Mouse (Mus musculus): ENCODE measurements around the gene Rbm4.
"Not testable (repeated sequence)": the region's sequence is repeated elsewhere in the genome, so short reads cannot be mapped to it uniquely, and the experiment has no call there.

The Rbm4 gene

DNA sequence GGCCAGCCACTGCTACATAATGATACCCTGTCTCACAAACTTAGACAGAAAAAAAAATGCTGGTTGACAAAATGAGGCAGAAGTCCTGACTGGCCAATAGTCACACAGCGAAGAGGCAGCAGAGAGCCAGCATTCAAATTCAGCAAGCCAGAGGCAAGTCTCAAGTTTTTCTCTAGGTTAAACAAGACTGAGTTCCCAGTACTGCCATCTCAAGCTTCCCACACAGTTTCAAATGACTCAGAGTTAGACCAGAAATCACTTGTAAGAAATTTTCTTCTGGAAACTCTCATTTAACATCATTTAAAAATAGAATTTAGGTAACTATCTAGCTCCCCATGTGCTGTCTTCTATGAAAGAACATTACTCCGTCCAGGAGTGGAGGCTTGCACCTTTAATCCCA is 4.1 kb upstream of the Rbm4 start:
- DNase-seq (ENCODE audit: low spot score) = no peak

DNA sequence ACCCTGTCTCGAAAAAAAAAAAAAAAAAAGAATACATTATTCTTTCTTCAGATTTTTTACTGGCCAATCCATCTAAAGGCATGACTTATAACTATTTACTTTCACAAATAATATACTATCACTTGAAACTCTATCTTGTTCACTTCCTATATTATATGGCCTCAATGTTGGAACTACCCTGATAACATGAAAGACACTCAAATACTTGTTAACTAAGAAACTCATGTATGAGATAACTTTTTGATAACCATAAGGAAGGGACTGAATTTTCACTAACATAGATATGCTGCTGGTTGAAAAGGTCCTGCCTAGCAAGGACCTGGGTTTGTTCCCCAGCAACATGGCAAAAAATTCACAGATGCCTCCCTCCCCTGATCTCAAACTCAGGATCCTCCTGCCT is 2.2 kb upstream of the Rbm4 start:
- DNase-seq (ENCODE audit: low spot score) = no peak

DNA sequence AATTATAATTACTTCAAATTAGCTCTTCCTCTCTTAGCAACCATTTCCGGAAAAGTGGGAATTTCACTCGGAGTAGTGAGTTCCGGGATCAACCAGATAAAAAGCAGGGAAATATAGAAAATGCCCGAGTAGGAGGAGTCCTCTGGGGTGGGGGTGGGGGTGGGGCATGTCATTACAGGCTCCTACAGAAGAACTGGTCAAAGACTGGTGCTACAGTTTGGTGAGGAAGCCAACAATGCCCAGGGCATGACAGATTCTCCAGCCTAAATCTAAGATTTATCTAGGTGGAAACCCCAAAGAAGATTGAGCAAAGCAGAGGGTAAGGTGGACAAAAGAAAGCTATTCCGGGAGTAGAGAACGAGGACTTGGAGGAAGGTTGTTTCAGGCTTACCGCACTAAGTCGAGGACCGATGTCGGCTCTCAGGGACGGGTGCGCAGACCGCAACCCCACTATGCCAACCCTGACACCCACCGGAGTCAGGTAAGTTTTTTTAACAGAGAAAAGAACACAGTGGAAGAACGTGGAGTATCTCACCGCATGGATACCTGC is 345 bp downstream of the Rbm4 start:
- DNase-seq (ENCODE audit: low spot score) = no peak

DNA sequence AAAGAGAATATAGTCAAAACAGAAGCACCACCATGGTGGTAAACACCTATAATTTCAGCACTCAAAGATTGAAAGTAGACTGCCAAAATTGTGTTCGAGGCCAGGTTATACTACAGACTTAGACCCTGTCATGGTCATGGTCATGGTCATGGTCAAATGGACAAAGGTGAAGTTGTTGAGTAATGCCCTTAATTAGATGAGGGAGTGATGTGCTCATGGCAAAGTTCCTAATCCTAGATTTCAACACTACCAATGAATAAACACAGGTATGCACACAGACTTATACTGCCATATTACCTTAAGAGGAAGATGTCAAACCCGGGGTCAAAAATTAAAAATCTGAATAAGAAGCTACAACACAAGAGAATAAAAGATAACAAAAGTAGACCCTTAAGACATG is 7.4 kb downstream of the Rbm4 start:
- DNase-seq (ENCODE audit: low spot score) = no peak

DNA sequence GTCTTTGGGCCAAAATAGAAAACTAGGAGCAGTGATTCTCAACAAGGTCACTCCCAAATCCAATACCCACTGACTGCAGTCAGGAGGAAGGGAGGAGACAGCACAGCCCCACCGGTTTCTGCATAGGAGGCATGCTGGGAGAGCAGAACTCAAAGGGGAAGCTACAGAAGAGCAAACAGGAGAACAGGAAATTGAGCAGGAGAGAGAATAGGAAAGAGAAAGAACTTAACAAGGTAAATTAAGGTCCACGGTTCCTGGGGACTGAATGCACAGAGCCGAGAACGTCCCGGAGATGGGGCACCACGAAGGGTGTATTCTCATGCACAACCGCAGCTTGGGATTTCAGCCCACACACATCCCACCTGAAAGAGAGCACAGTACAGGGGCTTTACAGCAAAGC is 8.5 kb downstream of the Rbm4 start:
- no peak for DNase-seq (ENCODE audit: low spot score)

DNA sequence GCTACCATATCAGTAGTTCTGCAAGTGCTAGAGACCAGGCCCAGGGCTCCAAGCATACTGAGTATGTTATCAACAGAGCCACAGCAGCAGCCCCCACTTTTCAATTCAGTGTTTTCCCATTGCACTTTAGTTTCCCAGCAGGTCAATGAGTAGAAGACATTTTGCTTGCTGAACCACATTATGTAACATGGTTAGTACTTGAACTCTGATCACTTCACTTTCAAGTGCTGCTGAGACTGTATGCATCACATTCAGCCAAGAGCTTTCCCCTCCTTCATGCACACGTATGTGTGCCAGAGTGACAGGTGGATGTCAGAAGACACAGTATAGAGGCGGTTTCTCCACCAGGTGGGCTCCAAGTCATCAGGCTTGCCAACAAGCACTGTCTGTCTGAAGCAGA is 10.8 kb downstream of the Rbm4 start:
- DNase-seq (ENCODE audit: low spot score) = no peak

DNA sequence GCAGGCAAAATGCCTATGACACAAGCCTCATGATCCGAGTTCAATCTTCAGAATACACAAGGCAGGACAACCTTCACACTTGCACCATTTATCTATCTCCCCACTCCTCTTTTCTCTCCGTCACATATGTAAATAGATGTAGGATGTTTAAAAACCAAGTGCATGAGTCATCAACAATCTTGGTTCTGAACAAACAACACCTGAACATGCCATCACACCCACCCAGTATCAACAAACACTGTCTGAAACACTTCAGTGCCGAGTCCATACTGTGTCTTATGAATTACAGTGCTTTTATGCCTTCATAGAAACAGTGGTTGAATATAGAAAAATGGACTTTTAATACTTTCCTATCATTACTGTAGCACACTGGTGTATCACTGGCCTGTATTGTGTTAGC is 20.9 kb downstream of the Rbm4 start:
- DNase-seq (ENCODE audit: low spot score) = no peak

DNA sequence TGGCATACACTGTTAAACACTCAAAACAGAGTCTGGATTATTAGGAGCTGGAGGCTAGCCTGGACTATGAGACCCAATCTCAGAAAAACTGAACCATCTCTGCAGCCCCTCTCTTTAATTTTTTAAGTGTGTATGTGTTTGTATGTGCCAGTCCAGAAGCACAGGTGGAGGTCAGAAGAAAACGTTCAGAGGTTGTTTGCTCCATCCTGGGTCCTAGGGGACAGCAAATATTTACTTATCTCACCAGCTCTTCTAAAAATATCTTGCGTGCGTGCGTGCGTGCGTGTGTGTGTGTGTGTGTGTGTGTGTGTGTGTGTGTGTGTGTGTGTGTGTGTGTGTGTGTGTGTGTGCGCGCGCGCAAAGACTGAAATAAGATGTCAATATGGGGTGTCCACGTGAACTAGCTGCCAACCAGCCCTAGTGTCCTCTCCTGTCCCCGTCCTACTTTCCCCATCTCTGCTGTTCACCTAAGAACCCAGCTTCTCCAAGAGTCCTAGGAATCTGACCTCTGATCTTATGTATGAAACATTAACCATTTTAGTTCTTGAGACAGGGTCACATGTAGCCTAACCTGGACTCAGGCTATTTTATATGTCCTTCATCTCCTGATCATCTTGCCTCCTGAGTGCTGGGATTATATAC is 26.1 kb downstream of the Rbm4 start:
- DNase-seq (ENCODE audit: low spot score) = no peak

DNA sequence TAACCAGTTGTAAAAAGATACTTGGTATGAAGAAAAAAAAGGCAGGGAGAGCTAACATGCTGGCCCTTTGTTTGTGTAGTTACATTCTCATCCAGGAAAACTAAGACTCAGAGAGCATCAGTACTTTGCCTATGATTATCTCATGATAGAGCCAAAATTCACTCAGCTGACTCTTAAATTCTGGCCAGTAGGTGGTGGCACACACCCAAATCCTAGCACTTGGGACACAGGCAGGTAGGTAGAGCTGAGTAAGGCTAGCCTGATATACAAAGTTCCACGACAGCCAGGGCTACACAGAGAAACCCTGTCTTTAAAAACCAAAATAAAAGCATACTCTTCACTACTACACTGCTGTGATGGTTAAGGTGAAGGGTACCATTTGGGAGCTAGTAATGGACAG is 30.8 kb downstream of the Rbm4 start:
- DNase-seq (ENCODE audit: low spot score) = no peak

DNA sequence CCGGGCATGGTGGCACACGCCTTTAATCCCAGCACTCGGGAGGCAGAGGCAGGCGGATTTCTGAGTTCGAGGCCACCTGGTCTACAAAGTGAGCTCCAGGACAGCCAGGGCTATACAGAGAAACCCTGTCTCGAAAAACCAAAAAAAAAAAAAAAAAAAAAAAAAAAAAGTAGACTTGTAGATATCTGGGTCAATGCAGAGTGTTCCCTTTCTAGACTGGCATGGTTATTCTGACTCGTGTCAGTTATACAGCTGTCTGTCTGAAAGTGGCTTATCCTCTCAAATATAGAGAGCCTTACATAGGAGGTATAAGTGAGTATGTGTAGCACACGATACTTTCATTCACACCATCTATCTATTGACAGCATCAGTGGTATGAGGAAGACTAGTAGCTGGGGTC is 33.2 kb downstream of the Rbm4 start:
- DNase-seq (ENCODE audit: low spot score) = not testable (repeated sequence)

DNA sequence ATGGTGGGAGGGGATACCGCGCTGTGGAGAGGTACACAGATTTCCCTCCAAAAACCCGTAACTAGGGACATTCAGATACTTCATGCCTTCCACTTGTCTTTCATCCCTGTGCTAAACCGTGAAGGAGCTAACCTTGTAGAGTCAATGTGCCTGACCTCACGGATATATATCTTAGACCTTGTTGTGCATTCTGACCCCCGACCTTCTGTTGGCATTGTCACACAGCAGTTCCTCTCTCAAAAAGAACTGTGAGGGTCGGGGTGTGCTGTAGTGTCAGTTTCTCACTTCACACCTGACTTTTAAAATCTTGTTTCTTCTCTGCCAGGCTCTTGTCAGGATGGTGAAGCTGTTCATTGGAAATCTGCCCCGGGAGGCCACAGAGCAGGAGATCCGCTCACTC is 36.8 kb downstream of the Rbm4 start:
- no peak for DNase-seq (ENCODE audit: low spot score)

DNA sequence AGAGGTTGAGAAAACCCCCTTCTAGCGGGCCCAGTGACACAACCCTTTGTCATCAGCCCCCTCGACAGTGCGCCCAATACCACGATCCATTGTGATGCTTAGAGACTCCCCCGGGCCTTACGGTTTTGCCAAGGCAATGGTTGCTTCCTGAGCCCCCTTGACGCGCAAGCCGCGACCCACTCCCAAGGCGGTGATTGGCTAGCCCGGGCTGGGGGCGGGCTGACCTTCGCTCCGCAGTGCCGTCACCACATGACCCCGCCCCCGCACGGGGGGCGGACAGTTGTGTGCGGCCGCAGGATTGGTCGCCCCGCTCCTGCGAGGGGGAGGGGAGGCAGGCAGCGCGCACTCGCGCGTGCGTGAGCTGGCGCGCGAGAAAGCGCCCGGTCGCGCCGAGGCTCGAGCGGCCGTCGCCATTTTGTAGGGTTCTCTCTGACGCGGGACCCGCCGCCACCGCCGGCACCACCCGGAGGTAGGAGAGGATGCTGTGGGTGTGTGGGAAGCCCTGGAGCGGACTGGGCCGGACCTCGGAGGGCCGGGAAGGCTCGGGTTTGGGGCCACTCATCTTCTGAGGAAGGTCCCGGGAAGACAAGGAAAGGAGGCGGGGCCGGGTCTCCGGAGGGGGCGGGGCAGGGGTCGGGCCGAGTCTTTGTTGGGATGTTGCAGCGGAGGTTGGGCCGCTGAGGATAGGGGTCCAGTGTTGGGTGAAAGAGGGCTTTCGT is 37.3 kb downstream of the Rbm4 start, which contains the start of gene Rbm4b:
Gene Rbm4b (plus strand): TSS at position 305 of the 719 bp plus-strand sequence.
- DNase-seq (ENCODE audit: low spot score) = peak; percentile 99

DNA sequence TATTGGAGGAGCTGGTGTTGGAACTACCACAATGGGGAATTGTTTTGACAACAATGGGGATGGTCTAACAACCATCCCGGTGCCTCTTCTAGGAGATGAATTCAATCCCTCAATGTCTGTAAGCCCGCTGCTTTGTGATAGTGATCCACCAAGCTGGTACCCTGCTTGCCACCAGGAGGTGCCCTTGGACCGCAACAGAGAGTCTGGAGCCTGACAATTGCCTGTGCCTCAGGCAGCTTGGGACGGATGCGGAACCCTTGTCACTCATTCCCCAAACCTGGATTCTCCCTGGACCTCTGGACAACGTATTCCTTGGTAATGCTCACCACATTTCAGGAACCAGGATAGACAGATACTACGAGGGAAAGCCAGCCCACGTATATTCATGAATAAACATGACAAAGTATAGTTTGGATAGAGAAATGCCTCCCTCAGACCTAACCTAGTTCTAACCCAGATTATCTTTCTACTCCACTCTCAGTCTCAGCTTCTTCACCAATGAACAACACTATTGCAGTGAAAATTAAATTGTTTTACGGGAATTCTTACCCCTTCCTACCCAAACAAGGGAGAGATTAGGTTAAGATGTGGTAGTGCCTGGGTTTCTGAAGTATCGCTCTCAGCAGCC is 38.0 kb downstream of the Rbm4 start:
- peak; percentile 95 for DNase-seq (ENCODE audit: low spot score)

DNA sequence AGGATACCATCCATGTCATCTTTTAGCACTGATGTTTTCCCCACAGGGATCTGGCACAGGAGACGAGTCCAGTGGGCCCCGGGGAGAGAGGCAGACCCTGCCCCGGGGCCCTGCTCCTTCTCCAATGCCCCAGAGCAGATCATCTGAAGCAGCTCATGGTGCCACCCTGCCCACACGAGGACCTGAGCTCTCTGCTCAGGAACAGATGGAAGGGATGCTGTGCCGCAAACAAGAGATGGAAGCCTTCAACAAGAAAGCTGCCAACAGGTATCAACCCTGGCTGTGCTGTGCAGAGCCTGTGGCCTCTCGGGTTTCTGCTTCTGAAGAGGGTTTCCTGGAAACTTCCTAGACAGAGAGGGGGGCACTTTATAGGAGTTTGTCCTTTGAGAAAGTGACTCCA is 43.7 kb downstream of the Rbm4 start:
- DNase-seq (ENCODE audit: low spot score) = no peak

DNA sequence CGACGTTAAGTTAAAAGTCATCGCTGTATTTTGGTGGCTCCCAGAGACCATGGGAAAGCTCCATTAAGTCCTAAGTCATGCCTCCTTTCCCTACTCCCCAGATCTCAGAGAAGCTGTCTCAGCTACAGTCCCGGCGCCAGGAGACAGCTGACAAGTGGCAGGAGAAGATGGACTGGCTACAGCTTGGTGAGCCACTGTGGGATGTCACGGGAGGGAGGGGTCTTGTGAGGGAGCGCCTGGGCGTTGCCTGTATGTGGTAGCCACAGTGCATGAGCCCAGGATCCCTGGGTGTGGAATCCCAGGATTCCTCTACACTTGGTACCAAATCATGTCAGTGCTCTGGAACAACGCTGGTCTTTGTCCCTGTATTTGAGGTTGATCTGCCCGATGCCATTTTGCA is 45.2 kb downstream of the Rbm4 start:
- DNase-seq (ENCODE audit: low spot score) = no peak

DNA sequence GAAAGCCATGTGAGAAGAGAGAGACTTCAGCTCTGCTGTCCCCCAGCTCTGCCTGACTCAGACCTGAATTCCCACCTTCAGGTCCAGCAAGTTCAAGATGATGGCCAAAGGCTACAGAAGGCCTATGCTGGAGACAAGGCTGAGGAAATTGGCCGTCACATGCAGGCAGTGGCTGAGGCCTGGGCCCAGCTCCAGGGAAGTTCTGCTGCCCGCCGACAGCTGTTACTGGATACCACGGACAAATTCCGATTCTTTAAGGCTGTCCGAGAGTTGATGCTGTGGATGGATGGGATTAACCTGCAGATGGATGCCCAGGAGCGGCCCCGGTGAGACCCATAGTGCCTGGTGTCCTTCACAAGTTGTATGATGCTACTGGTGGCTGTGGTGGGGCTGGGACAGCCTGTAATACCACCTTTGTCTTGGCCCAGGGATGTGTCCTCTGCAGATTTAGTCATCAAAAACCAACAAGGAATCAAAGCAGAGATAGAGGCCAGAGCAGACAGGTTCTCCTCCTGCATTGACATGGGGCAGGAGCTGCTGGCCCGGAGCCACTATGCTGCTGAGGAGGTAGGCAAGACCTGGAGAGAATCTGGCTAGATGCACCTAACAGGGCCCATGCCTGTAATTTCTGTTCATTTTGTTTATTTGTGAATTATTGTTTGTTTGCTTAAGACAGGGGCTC is 45.9 kb downstream of the Rbm4 start:
- no peak for DNase-seq (ENCODE audit: low spot score)

DNA sequence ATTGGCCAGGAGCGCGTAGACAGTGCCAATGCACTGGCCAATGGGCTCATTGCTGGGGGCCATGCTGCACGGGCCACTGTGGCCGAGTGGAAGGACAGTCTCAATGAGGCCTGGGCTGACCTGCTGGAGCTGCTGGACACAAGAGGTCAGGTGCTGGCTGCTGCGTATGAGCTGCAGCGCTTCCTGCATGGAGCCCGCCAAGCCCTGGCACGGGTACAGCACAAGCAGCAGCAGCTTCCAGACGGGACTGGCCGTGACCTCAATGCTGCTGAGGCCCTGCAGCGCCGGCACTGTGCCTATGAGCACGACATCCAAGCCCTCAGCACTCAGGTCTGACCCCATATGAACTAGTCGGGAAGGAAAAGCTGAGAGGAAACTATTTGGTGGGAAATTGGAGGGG is 47.1 kb downstream of the Rbm4 start:
- DNase-seq (ENCODE audit: low spot score) = no peak

DNA sequence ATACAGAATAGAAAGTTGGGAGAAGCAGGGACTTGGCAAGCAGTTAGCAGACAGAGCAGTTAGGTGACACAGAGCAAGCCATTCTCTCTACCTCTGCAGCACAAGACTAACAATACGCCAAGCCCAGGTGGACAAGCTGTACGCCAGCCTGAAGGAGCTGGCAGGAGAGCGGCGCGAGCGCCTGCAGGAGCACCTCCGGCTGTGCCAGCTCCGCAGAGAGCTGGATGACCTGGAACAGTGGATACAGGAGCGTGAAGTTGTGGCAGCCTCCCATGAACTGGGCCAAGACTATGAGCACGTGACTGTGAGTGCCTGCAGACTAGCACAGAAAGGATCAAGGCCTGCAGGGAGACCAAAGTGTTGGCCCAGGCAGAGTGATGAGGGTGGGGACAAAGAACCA is 48.0 kb downstream of the Rbm4 start:
- DNase-seq (ENCODE audit: low spot score) = no peak

DNA sequence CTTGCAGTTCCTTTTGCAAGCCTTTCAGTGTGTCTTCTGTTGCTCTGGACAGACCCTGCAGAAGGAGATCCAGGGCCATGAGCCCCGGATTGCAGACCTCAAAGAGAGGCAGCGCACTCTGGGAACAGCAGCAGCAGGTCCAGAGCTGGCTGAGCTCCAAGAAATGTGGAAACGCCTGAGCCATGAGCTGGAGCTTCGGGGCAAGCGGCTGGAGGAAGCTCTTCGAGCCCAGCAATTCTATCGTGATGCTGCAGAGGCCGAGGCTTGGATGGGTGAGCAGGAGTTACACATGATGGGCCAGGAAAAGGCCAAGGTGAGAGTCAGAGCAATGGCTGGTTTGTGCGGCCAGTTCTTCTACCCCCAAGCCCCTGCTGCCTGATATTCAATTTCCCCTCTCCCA is 48.6 kb downstream of the Rbm4 start:
- no peak for DNase-seq (ENCODE audit: low spot score)

DNA sequence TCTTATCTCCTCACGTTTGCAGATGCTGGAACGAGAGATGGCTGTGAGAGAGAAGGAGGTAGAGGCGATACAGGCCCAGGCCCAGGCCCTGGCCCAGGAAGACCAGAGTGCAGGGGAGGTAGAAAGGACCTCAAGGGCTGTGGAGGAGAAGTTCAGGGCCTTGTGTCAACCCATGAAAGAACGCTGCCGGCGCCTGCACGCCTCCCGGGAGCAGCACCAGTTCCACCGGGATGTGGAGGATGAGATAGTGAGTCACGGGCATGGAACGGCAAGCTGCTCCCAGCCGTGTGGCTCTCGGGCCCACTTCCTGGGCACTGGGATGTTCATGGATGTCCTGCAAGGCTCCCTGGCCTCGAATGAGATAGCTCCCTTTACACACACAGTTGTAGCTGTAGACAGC is 49.7 kb downstream of the Rbm4 start:
- DNase-seq (ENCODE audit: low spot score) = no peak

DNA sequence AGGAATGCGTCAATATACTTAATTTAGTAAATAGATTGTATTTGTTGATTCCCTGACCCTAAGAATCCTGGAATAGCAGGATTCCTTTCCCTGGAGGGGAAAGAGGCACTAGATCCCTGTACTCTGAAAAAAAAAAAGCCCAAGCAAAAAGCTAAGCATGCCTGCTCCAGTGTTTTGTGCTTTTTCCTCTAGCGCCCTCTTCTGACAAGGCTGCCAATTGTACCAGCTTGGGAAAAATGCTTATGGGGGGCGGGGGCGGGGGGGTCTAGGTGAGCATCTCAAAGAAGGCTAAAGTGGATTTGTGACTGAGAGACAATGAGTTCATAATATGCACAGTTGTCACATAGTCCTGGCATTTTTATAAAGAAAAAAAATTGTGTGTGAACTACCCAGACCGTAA is 50.2 kb downstream of the Rbm4 start:
- DNase-seq (ENCODE audit: low spot score) = peak; percentile 77

DNA sequence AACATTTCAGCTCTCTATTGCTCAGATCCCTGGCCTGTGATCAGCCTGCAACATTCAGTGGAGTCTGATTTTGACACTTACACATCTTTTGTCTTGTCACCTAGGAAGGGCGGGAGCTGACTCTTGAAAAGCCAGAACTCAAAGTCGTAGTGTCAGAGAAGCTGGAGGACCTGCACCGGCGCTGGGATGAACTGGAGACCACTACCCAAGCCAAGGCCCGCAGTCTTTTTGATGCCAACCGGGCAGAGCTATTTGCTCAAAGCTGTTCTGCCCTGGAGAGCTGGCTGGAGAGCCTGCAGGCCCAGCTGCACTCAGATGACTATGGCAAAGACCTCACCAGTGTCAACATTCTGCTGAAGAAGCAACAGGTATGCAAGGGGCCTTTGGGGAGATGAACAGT is 51.5 kb downstream of the Rbm4 start:
- no peak for DNase-seq (ENCODE audit: low spot score)

DNA sequence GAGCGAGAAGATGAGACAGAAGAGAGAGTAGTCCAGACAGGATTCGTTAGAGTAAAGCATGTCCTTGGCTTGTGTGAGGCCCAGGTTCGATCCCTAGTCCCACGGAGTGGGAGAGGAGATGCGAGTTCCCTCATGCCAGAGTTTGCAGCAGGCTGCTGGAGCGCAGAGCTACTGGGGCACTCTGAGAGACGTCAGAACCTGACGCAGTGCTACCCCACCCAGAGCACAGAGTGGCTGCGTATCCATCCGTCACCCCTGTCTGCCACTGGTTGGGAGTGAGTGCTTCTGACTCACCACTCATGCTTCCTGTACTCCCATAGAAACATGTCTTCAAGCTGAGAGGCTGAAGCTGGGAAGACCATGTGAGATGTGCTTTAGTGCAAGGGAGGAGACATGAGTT is 52.2 kb downstream of the Rbm4 start:
- no peak for DNase-seq (ENCODE audit: low spot score)

All from embryo, embryonic 10.5 days (tissue).